Mouse (Mus musculus): ENCODE measurements around the gene Pdpk1.

- TF ChIP-seq CHD2 (IDR thresholded peaks at IDR 0.05; ENCODE audit: low read depth, low read length): no peak
- no peak for TF ChIP-seq ZC3H11A (IDR thresholded peaks at IDR 0.05; ENCODE audit: borderline replicate concordance, low read depth, low read length)
- no peak for TF ChIP-seq MAFK (IDR thresholded peaks at IDR 0.05; ENCODE audit: insufficient read depth, low read depth, low read length)
- TF ChIP-seq HCFC1 (IDR thresholded peaks at IDR 0.05; ENCODE audit: borderline replicate concordance, insufficient read depth, low read length): no peak
- no peak for TF ChIP-seq ZNF384 (IDR thresholded peaks at IDR 0.05; ENCODE audit: low read depth, low read length)
Measured at GRCm38 (mm10) chr17:24035087-24035486, 115.6 kb downstream of the Pdpk1 start.

Data from ES-E14 (cell line).